Mouse (Mus musculus): Measurements from ENCODE around the gene Gm3336. TPM values are rescaled to one million over a fixed set of nuclear protein-coding genes. Genes with fewer than 3 reads are reported as not detected.

The Gm3336 gene
- polyA plus RNA-seq, 1 experiment from 2014 or later: not detected

GRCm38 (mm10) chr8:70737705-70738104, 19.4 kb downstream of the Gm3336 start:
- Histone ChIP-seq H3K4me2 (ENCODE audit: low read length) (no peak overlapping the region), H3K4me3 (replicated peaks; ENCODE audit: low read depth, low read length) (no peak overlapping the region), H3K4me1 (ENCODE audit: control insufficient read depth, insufficient read depth, low read length) (no peaks in the 10 kb centered on the region), H3K27me3 (ENCODE audit: control insufficient read depth, insufficient read depth, low read length) (peaks cover 6% of the 10 kb centered on the region; the same call in 1 of the 2 replicates), H3K9me3 (ENCODE audit: control insufficient read depth, low read length) (no peaks in the 10 kb centered on the region), H3K36me3 (ENCODE audit: control insufficient read depth, insufficient read depth, low read length) (no peaks in the 10 kb centered on the region), H3K9ac (replicated peaks; ENCODE audit: low read length) (no peak overlapping the region), H3K27ac (replicated peaks; ENCODE audit: low read depth, low read length) (no peak overlapping the region)
- DNase-seq (no peak), ATAC-seq (ENCODE audit: low FRiP score, low TSS enrichment) (no peak)
- 72% methylated on average over 5 of the region's 5 CpGs for WGBS

- 75% methylated on average over 3 of the region's 3 CpGs for WGBS
- H3K4me1 ChIP-seq (ENCODE audit: control insufficient read depth, insufficient read depth, low read length): 0 out of 2 replicates have a peak, but pooled peaks cover under 1% of the 10 kb centered on the region
- no peaks in the 10 kb centered on the region for H3K36me3 ChIP-seq (ENCODE audit: control insufficient read depth, insufficient read depth, low read length)
- no peak overlapping the region for H3K4me2 ChIP-seq (ENCODE audit: low read length)
- peaks cover 11% of the 10 kb centered on the region for H3K27me3 ChIP-seq (ENCODE audit: control insufficient read depth, insufficient read depth, low read length)
- no peak overlapping the region for H3K27ac ChIP-seq (replicated peaks; ENCODE audit: low read depth, low read length)
- no peak overlapping the region for H3K4me3 ChIP-seq (replicated peaks; ENCODE audit: low read depth, low read length)
- no peak for DNase-seq
- no peak for ATAC-seq (ENCODE audit: low FRiP score, low TSS enrichment)
- no peaks in the 10 kb centered on the region for H3K9me3 ChIP-seq (ENCODE audit: control insufficient read depth, low read length)
- H3K9ac ChIP-seq (replicated peaks; ENCODE audit: low read length): no peak overlapping the region
Observed at GRCm38 (mm10) chr8:70738211-70738610, 19.9 kb downstream of the Gm3336 start.

GRCm38 (mm10) chr8:70741661-70742060, 23.3 kb downstream of the Gm3336 start:
- Histone ChIP-seq H3K9me3 (ENCODE audit: control insufficient read depth, low read length) (no peaks in the 10 kb centered on the region), H3K9ac (replicated peaks; ENCODE audit: low read length) (no peak overlapping the region), H3K27ac (replicated peaks; ENCODE audit: low read depth, low read length) (no peak overlapping the region), H3K4me1 (ENCODE audit: control insufficient read depth, insufficient read depth, low read length) (0 out of 2 replicates have a peak, but pooled peaks cover 3% of the 10 kb centered on the region), H3K27me3 (ENCODE audit: control insufficient read depth, insufficient read depth, low read length) (peaks cover 28% of the 10 kb centered on the region), H3K4me3 (replicated peaks; ENCODE audit: low read depth, low read length) (no peak overlapping the region), H3K36me3 (ENCODE audit: control insufficient read depth, insufficient read depth, low read length) (no peaks in the 10 kb centered on the region), H3K4me2 (ENCODE audit: low read length) (no peak overlapping the region)
- 67% methylated on average over 5 of the region's 5 CpGs for WGBS
- ATAC-seq (ENCODE audit: low FRiP score, low TSS enrichment): peak; percentile 10; the same call in 1 of the 2 replicates
- no peak for DNase-seq

- Histone ChIP-seq H3K9ac (replicated peaks; ENCODE audit: low read length) (no peak overlapping the region), H3K4me2 (ENCODE audit: low read length) (no peak overlapping the region), H3K9me3 (ENCODE audit: control insufficient read depth, low read length) (no peaks in the 10 kb centered on the region), H3K27ac (replicated peaks; ENCODE audit: low read depth, low read length) (no peak overlapping the region), H3K4me1 (ENCODE audit: control insufficient read depth, insufficient read depth, low read length) (0 out of 2 replicates have a peak, but pooled peaks cover 3% of the 10 kb centered on the region), H3K4me3 (replicated peaks; ENCODE audit: low read depth, low read length) (no peak overlapping the region), H3K36me3 (ENCODE audit: control insufficient read depth, insufficient read depth, low read length) (no peaks in the 10 kb centered on the region), H3K27me3 (ENCODE audit: control insufficient read depth, insufficient read depth, low read length) (peaks cover 28% of the 10 kb centered on the region)
- whole genome bisulfite sequencing: 81% methylated on average over 11 of the region's 11 CpGs
- ATAC-seq (ENCODE audit: low FRiP score, low TSS enrichment) (0 out of 2 replicates have a peak, but pooled peaks have one; percentile 39), DNase-seq (no peak)
Observed at GRCm38 (mm10) chr8:70742176-70742575, 23.8 kb downstream of the Gm3336 start.

- 2% methylated on average over 37 of the region's 38 CpGs for WGBS
- Histone ChIP-seq H3K9ac (replicated peaks; ENCODE audit: low read length) (peak overlapping the region; percentile 18), H3K27ac (replicated peaks; ENCODE audit: low read depth, low read length) (no peak overlapping the region), H3K4me2 (ENCODE audit: low read length) (peak overlapping the region; percentile 52), H3K4me3 (replicated peaks; ENCODE audit: low read depth, low read length) (no peak overlapping the region; the same call in 1 of the 2 replicates), H3K4me1 (ENCODE audit: control insufficient read depth, insufficient read depth, low read length) (0 out of 2 replicates have a peak, but pooled peaks cover 3% of the 10 kb centered on the region), H3K9me3 (ENCODE audit: control insufficient read depth, low read length) (no peaks in the 10 kb centered on the region), H3K27me3 (ENCODE audit: control insufficient read depth, insufficient read depth, low read length) (peaks cover 28% of the 10 kb centered on the region), H3K36me3 (ENCODE audit: control insufficient read depth, insufficient read depth, low read length) (no peaks in the 10 kb centered on the region)
- DNase-seq (no peak), ATAC-seq (ENCODE audit: low FRiP score, low TSS enrichment) (no peak)
Observed at GRCm38 (mm10) chr8:70742981-70743655, 24.8 kb downstream of the Gm3336 start.

- 6% methylated on average over 48 of the region's 48 CpGs for WGBS
- H3K9me3 ChIP-seq (ENCODE audit: control insufficient read depth, low read length): no peaks in the 10 kb centered on the region
- H3K36me3 ChIP-seq (ENCODE audit: control insufficient read depth, insufficient read depth, low read length): no peaks in the 10 kb centered on the region
- H3K27me3 ChIP-seq (ENCODE audit: control insufficient read depth, insufficient read depth, low read length): peaks cover 28% of the 10 kb centered on the region
- peak overlapping the region; percentile 52 for H3K4me2 ChIP-seq (ENCODE audit: low read length)
- H3K9ac ChIP-seq (replicated peaks; ENCODE audit: low read length): peak overlapping the region; percentile 34
- H3K27ac ChIP-seq (replicated peaks; ENCODE audit: low read depth, low read length): no peak overlapping the region
- H3K4me3 ChIP-seq (replicated peaks; ENCODE audit: low read depth, low read length): peak overlapping the region; percentile 29
- ATAC-seq (ENCODE audit: low FRiP score, low TSS enrichment) (no peak; the same call in 1 of the 2 replicates), DNase-seq (peak; percentile 60)
- H3K4me1 ChIP-seq (ENCODE audit: control insufficient read depth, insufficient read depth, low read length): 0 out of 2 replicates have a peak, but pooled peaks cover 3% of the 10 kb centered on the region
Observed at GRCm38 (mm10) chr8:70743656-70744590, 25.6 kb downstream of the Gm3336 start.

GRCm38 (mm10) chr8:70744806-70745205, 26.5 kb downstream of the Gm3336 start:
- H3K4me2 ChIP-seq (ENCODE audit: low read length): peak overlapping the region; percentile 52; the same call in 1 of the 2 replicates
- no peak overlapping the region for H3K4me3 ChIP-seq (replicated peaks; ENCODE audit: low read depth, low read length)
- H3K27ac ChIP-seq (replicated peaks; ENCODE audit: low read depth, low read length): no peak overlapping the region
- ATAC-seq (ENCODE audit: low FRiP score, low TSS enrichment) (no peak), DNase-seq (no peak)
- no peak overlapping the region for H3K9ac ChIP-seq (replicated peaks; ENCODE audit: low read length)
- WGBS: 59% methylated on average over 11 of the region's 11 CpGs
- no peaks in the 10 kb centered on the region for H3K9me3 ChIP-seq (ENCODE audit: control insufficient read depth, low read length)
- peaks cover 28% of the 10 kb centered on the region for H3K27me3 ChIP-seq (ENCODE audit: control insufficient read depth, insufficient read depth, low read length)
- H3K36me3 ChIP-seq (ENCODE audit: control insufficient read depth, insufficient read depth, low read length): no peaks in the 10 kb centered on the region
- 0 out of 2 replicates have a peak, but pooled peaks cover 3% of the 10 kb centered on the region for H3K4me1 ChIP-seq (ENCODE audit: control insufficient read depth, insufficient read depth, low read length)

- ATAC-seq (ENCODE audit: low FRiP score, low TSS enrichment): no peak
- DNase-seq: no peak
- Histone ChIP-seq H3K4me2 (ENCODE audit: low read length) (no peak overlapping the region), H3K27me3 (ENCODE audit: control insufficient read depth, insufficient read depth, low read length) (peaks cover 28% of the 10 kb centered on the region), H3K9me3 (ENCODE audit: control insufficient read depth, low read length) (no peaks in the 10 kb centered on the region), H3K27ac (replicated peaks; ENCODE audit: low read depth, low read length) (no peak overlapping the region), H3K36me3 (ENCODE audit: control insufficient read depth, insufficient read depth, low read length) (no peaks in the 10 kb centered on the region), H3K4me1 (ENCODE audit: control insufficient read depth, insufficient read depth, low read length) (0 out of 2 replicates have a peak, but pooled peaks cover 3% of the 10 kb centered on the region), H3K4me3 (replicated peaks; ENCODE audit: low read depth, low read length) (no peak overlapping the region), H3K9ac (replicated peaks; ENCODE audit: low read length) (no peak overlapping the region)
- WGBS: 53% methylated on average over 19 of the region's 19 CpGs
Observed at GRCm38 (mm10) chr8:70745691-70746220, 27.4 kb downstream of the Gm3336 start.
